Mouse (Mus musculus) heart, embryonic 10.5 days (tissue): ENCODE data around the gene Ttll10. TPM values are rescaled to one million over a fixed set of nuclear protein-coding genes. Genes with fewer than 3 reads are reported as not detected.

Experiments used
- DNase-seq: peaks from one replicate; pipeline ENCODE4 v3.0.0-alpha.2; 2017; ENCODE audit warnings: low spot score
- H3K27ac ChIP-seq: fragments of 300-500 bp; sonication (generic); 2 replicates; pipeline ENCODE4 v1.5.1; 2016; ENCODE audit warnings: mild to moderate bottlenecking
- H3K27me3 ChIP-seq: fragments of 300-500 bp; sonication (generic); 2 replicates; pipeline ENCODE4 v1.6.1; 2016; ENCODE audit warnings: mild to moderate bottlenecking; ENCODE audit not compliant: poor library complexity, insufficient read depth, severe bottlenecking
- H3K36me3 ChIP-seq: fragments of 300-500 bp; sonication (generic); 2 replicates; pipeline ENCODE4 v1.6.1; 2016; ENCODE audit warnings: mild to moderate bottlenecking, moderate library complexity
- H3K4me1 ChIP-seq: fragments of 300-500 bp; sonication (generic); 2 replicates; pipeline ENCODE4 v1.6.1; 2016; ENCODE audit warnings: mild to moderate bottlenecking
- H3K4me3 ChIP-seq: fragments of 300-500 bp; sonication (generic); 2 replicates; pipeline ENCODE4 v1.5.1; 2016; ENCODE audit warnings: mild to moderate bottlenecking, moderate library complexity
- H3K9me3 ChIP-seq: fragments of 300-500 bp; sonication (generic); 2 replicates; pipeline ENCODE4 v1.6.1; 2016; ENCODE audit warnings: mild to moderate bottlenecking, moderate library complexity
- WGBS: fragments of 180-500 bp; shearing (Covaris S2); methylation state at CpG from one replicate; pipeline ENCODE4 v1.1.7; 2016; 5-methylcytosine and 5-hydroxymethylcytosine counted together
- microRNA counts: library from miRNA; unstranded; fragments of <30 nt; microRNA quantifications from one replicate; lab custom pipeline; 2017
- microRNA-seq: library from miRNA; unstranded; fragments of <30 nt; microRNA quantifications from one replicate; pipeline ENCODE4, GENCODE M21; 2017
- polyA plus RNA-seq: library from polyadenylated mRNA; unstranded; fragments of >200 nt; fragmentation: Nextera tagmentation; extraction: Ambion mirVana; gene quantifications from 2 replicates; pipeline ENCODE4 v1.2.1, GENCODE M21; 2016

The Ttll10 gene
- polyA plus RNA-seq, 1 experiment from 2014 or later, result 0.19 TPM

GRCm38 (mm10) chr4:156013637-156014036 lies 45.6 kb downstream of the Ttll10 start, which contains the start of gene Tnfrsf4:
Tnfrsf4 (plus strand) TSS chr4:156013843.
- Histone ChIP-seq H3K4me1 (peaks cover 17% of the 10 kb centered on the region; the same call in 1 of the 2 replicates), H3K36me3 (peaks cover 58% of the 10 kb centered on the region), H3K27me3 (no peaks in the 10 kb centered on the region), H3K4me3 (no peak within 1 kb of the TSS), H3K9me3 (no peaks in the 10 kb centered on the region), H3K27ac (no peak within 1 kb of the TSS)
- 80% methylated on average over 8 of the region's 8 CpGs for WGBS
- DNase-seq, result no peak

GRCm38 (mm10) chr4:156008369-156008768 lies 50.8 kb downstream of the Ttll10 start:
- DNase-seq, result no peak
- 85% methylated on average over 4 of the region's 4 CpGs for WGBS
- no peak overlapping the region for H3K27ac ChIP-seq
- no peaks in the 10 kb centered on the region for H3K9me3 ChIP-seq
- H3K27me3 ChIP-seq, result no peaks in the 10 kb centered on the region
- no peak overlapping the region for H3K4me3 ChIP-seq
- H3K4me1 ChIP-seq, result no peaks in the 10 kb centered on the region
- peaks cover 95% of the 10 kb centered on the region for H3K36me3 ChIP-seq

GRCm38 (mm10) chr4:156004109-156004508 lies 55.1 kb downstream of the Ttll10 start:
- 91% methylated on average over 3 of the region's 3 CpGs for WGBS
- no peaks in the 10 kb centered on the region for H3K9me3 ChIP-seq
- no peaks in the 10 kb centered on the region for H3K27me3 ChIP-seq
- H3K4me1 ChIP-seq, result no peaks in the 10 kb centered on the region
- DNase-seq, result no peak
- H3K27ac ChIP-seq, result no peak overlapping the region
- H3K36me3 ChIP-seq, result peaks cover 94% of the 10 kb centered on the region
- no peak overlapping the region for H3K4me3 ChIP-seq

GRCm38 (mm10) chr4:155993606-155994005 lies 65.6 kb downstream of the Ttll10 start:
- Histone ChIP-seq H3K4me1 (peaks cover 23% of the 10 kb centered on the region), H3K9me3 (no peaks in the 10 kb centered on the region), H3K36me3 (peaks cover 36% of the 10 kb centered on the region), H3K4me3 (peak overlapping the region; percentile 88), H3K27ac (peak overlapping the region; percentile 98), H3K27me3 (no peaks in the 10 kb centered on the region)
- WGBS, result 5% methylated on average over 15 of the region's 15 CpGs
- DNase-seq, result no peak

- Histone ChIP-seq H3K4me1 (peaks cover 25% of the 10 kb centered on the region), H3K4me3 (peak overlapping the region; percentile 88), H3K27ac (peak overlapping the region; percentile 98), H3K36me3 (peaks cover 30% of the 10 kb centered on the region), H3K9me3 (no peaks in the 10 kb centered on the region), H3K27me3 (no peaks in the 10 kb centered on the region)
- DNase-seq, result peak; percentile 97
- WGBS, result under 1% methylated on average over 70 of the region's 70 CpGs
These were observed 66.2 kb downstream of the Ttll10 start for GRCm38 (mm10) chr4:155992906-155993547.

- no peaks in the 10 kb centered on the region for H3K27me3 ChIP-seq
- peak; percentile 92 for DNase-seq
- peak within 1 kb of the TSS; percentile 98 for H3K27ac ChIP-seq
- H3K4me1 ChIP-seq, result peaks cover 27% of the 10 kb centered on the region
- H3K36me3 ChIP-seq, result peaks cover 24% of the 10 kb centered on the region
- under 1% methylated on average over 99 of the region's 99 CpGs for WGBS
- H3K4me3 ChIP-seq, result peak within 1 kb of the TSS; percentile 88
- H3K9me3 ChIP-seq, result no peaks in the 10 kb centered on the region
These were observed 66.8 kb downstream of the Ttll10 start, which contains the start of the genes B3galt6 and Sdf4 for GRCm38 (mm10) chr4:155992241-155992905. B3galt6 (minus strand) TSS chr4:155992649. Sdf4 (plus strand) TSS chr4:155992872.

- H3K4me1 ChIP-seq, result peaks cover 27% of the 10 kb centered on the region
- 25% methylated on average over 37 of the region's 37 CpGs for WGBS
- peaks cover 19% of the 10 kb centered on the region for H3K36me3 ChIP-seq
- H3K27ac ChIP-seq, result peak overlapping the region; percentile 98
- DNase-seq, result no peak
- H3K4me3 ChIP-seq, result peak overlapping the region; percentile 88
- H3K9me3 ChIP-seq, result no peaks in the 10 kb centered on the region
- no peaks in the 10 kb centered on the region for H3K27me3 ChIP-seq
These were observed 67.3 kb downstream of the Ttll10 start for GRCm38 (mm10) chr4:155991908-155992230.

- 88% methylated on average over 22 of the region's 22 CpGs for WGBS
- Histone ChIP-seq H3K4me3 (peak overlapping the region; percentile 88), H3K27me3 (no peaks in the 10 kb centered on the region), H3K4me1 (peaks cover 27% of the 10 kb centered on the region), H3K9me3 (no peaks in the 10 kb centered on the region), H3K27ac (peak overlapping the region; percentile 98), H3K36me3 (peaks cover 14% of the 10 kb centered on the region)
- peak; percentile 78 for DNase-seq
These were observed 67.9 kb downstream of the Ttll10 start for GRCm38 (mm10) chr4:155991211-155991907.

MicroRNAs within 50 kb of the gene (microRNA counts, 519-probe panel; counts per million panel counts)
- microRNA mmu-miR-200a (lab: Ali Mortazavi, UCI) (not detected), microRNA mmu-miR-200b (lab: Ali Mortazavi, UCI) (6,177 counts per million, percentile 60 among the panel's probes with 10 or more counts), microRNA mmu-miR-429 (lab: Ali Mortazavi, UCI) (5,203 counts per million, percentile 42 among the panel's probes with 10 or more counts)

Small RNAs within 50 kb of the gene (microRNA-seq; reads per million reads assigned to microRNA genes)
- gene Mir200a (81.1 reads per million, percentile 49 among the genes with 10 or more reads in this experiment), gene Mir200b (202 reads per million, percentile 58 among the genes with 10 or more reads in this experiment), gene Mir429 (788 reads per million, percentile 76 among the genes with 10 or more reads in this experiment)

Other genes starting within 250 kb of the Ttll10 start
- 131 and 150 TPM in 2 replicates for gene Ccnl2, start 246.9 kb downstream of the Ttll10 start, polyA plus RNA-seq
- 157 and 170 TPM in 2 replicates for gene Aurkaip1, start 228.1 kb downstream of the Ttll10 start, polyA plus RNA-seq
- gene Mxra8, start 219.7 kb downstream of the Ttll10 start, polyA plus RNA-seq, result 39.0 and 50.5 TPM in 2 replicates
- gene Dvl1, start 212.0 kb downstream of the Ttll10 start, polyA plus RNA-seq, result 2.8 and 3.6 TPM in 2 replicates
- 0.13 and 0.14 TPM in 2 replicates for gene Tas1r3, start 196.1 kb downstream of the Ttll10 start, polyA plus RNA-seq
- 14.0 and 16.2 TPM in 2 replicates for gene Cptp, start 190.0 kb downstream of the Ttll10 start, polyA plus RNA-seq
- 52.1 and 73.9 TPM in 2 replicates for gene Ints11, start 189.9 kb downstream of the Ttll10 start, polyA plus RNA-seq
- 43.8 and 43.9 TPM in 2 replicates for gene Pusl1, start 167.6 kb downstream of the Ttll10 start, polyA plus RNA-seq
- 12.3 and 13.3 TPM in 2 replicates for gene Acap3, start 167.6 kb downstream of the Ttll10 start, polyA plus RNA-seq
- 97.2 and 135 TPM in 2 replicates for gene Ube2j2, start 115.6 kb downstream of the Ttll10 start, polyA plus RNA-seq
- gene C1qtnf12, start 97.1 kb downstream of the Ttll10 start, polyA plus RNA-seq, result 26.2 and 27.0 TPM in 2 replicates
- 10.7 and 12.9 TPM in 2 replicates for gene B3galt6, start 66.8 kb downstream of the Ttll10 start, polyA plus RNA-seq
- gene Sdf4, start 66.5 kb downstream of the Ttll10 start, polyA plus RNA-seq, result 139 and 148 TPM in 2 replicates
- 0.28 and 1.0 TPM in 2 replicates for gene Tnfrsf4, start 45.6 kb downstream of the Ttll10 start, polyA plus RNA-seq
- 1.4 and 1.7 TPM in 2 replicates for gene Tnfrsf18, start 33.2 kb downstream of the Ttll10 start, polyA plus RNA-seq
- gene 9430015G10Rik, start 50.6 kb upstream of the Ttll10 start, polyA plus RNA-seq, result 32.2 and 45.6 TPM in 2 replicates
- 0.27 and 0.55 TPM in 2 replicates for gene Rnf223, start 71.1 kb upstream of the Ttll10 start, polyA plus RNA-seq
- 46.3 and 51.3 TPM in 2 replicates for gene Agrn, start 138.1 kb upstream of the Ttll10 start, polyA plus RNA-seq
- 0.59 TPM in 1 of 2 replicates, not detected in the other for gene Isg15, start 141.4 kb upstream of the Ttll10 start, polyA plus RNA-seq
- 1.3 and 2.0 TPM in 2 replicates for gene AW011738, start 143.9 kb upstream of the Ttll10 start, polyA plus RNA-seq
- gene Perm1, start 156.5 kb upstream of the Ttll10 start, polyA plus RNA-seq, result 0.64 and 1.2 TPM in 2 replicates
- gene Plekhn1, start 175.4 kb upstream of the Ttll10 start, polyA plus RNA-seq, result 15.2 and 15.9 TPM in 2 replicates
- gene Noc2l, start 176.6 kb upstream of the Ttll10 start, polyA plus RNA-seq, result 59.2 and 96.5 TPM in 2 replicates
- 1.1 and 2.0 TPM in 2 replicates for gene Samd11, start 196.2 kb upstream of the Ttll10 start, polyA plus RNA-seq